Mouse (Mus musculus) lung, adult 2 months (tissue): ENCODE results near the gene Tfap4.

Source experiments
- CTCF ChIP-seq: fragments of 200-500 bp; IDR thresholded peaks from 2 replicates; pipeline ENCODE4 v1.5.1; 2011; ENCODE audit warnings: mild to moderate bottlenecking, low read length, control low read depth; ENCODE audit not compliant: insufficient read depth
- POLR2A ChIP-seq: fragments of 200-500 bp; IDR thresholded peaks from 2 replicates; pipeline ENCODE4 v1.6.1; 2011; ENCODE audit warnings: low read depth, mild to moderate bottlenecking, control low read depth, low read length, borderline replicate concordance; ENCODE audit errors: extremely low read depth

GRCm38 (mm10) chr16:4523313-4524004 lies 36.2 kb downstream of the Tfap4 start:
- TF ChIP-seq POLR2A (no peak), CTCF (no peak)
